Mouse (Mus musculus) large intestine, adult 2 months (tissue): Measurements from ENCODE around the gene Prr19. TPM values are rescaled to one million over a fixed set of nuclear protein-coding genes. Genes with fewer than 3 reads are reported as not detected.
"Not testable (repeated sequence)": the region's sequence is repeated elsewhere in the genome, so short reads cannot be mapped to it uniquely, and the experiment has no call there.

Source experiments
- DNase-seq: peaks from one replicate; pipeline ENCODE4 v3.0.0-alpha.2; 2012; ENCODE audit warnings: low read depth, low spot score
- WGBS: fragments of 180-500 bp; shearing (Covaris S2); methylation state at CpG from one replicate; pipeline ENCODE4 v1.1.7; 2018; 5-methylcytosine and 5-hydroxymethylcytosine counted together
- polyA plus RNA-seq: library from polyadenylated mRNA; depleted of rRNA; stranded (reverse); fragments of >200 nt; gene quantifications from 2 replicates; pipeline ENCODE4 v1.2.3, GENCODE M21; 2012; rRNA removed

Prr19 gene
- polyA plus RNA-seq, result not detected in 2 replicates

DNA sequence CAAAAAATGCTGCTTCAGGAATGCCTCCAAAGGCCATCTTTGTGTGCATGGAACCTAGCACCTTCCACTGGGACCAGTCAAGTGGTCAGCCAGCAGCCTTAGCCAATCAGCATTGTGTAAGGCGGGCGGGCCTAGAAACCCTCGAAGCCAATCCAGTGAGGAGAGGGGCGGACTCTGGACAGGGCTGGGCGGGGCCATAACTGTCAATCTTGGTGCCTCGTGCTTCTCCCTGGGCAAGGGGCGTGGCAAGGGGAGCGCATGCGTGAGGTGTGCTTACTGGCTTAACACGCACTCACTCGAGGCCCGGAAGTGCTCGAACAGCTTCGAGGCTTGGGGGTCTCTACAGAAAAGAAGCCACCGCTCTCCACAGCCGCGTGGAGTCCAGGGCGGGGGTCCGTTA is at the start of gene Prr19:
Gene Prr19, plus strand, starts transcription at position 349 of the 400 bp plus-strand sequence.
- 65% methylated on average over 19 of the region's 19 CpGs for WGBS

DNA sequence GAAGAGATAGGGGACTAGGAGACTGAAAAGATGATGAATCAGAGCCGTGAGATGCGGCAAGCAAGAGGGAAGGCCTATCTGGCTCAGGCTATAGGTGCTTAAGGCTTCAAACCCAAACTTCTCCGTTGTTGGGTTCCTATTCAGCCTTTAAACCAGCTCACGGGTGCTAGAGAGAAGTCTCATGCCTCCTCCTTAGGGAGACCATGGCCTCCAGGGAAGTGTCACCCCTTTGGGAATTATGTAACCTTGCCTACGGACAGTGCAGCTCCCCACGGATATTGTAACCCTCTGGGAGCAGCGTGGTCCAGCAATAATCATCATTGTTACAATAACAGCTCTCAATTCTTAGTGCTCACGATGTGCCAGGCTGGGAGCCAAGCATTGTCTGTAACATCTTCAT is 49.4 kb upstream of the Prr19 start:
- no peak for DNase-seq
- 49% methylated on average over 8 of the region's 8 CpGs for WGBS

More for the DNA sequence above, at the start of gene Prr19:
- no peak for DNase-seq

DNA sequence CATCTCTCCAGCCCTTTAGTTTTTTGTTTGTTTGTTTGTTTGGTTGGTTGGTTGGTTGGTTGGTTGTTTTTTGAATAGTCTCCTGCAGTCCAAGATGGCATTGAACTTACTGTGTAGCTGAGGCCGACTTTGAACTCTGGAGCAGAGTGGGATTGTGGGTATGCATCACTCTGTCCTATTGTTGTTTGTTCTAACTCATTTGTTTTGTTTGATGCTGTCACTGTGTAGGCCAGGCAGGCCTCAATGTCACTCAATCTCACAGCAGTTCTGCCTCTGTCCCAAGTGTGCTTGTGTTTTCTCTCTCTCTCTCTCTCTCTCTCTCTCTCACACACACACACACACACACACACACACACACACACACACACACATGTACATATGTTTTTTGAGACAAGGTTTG is 39.3 kb upstream of the Prr19 start:
- no peak for DNase-seq
- WGBS, result 70% methylated on average over 1 of the region's 1 CpGs

DNA sequence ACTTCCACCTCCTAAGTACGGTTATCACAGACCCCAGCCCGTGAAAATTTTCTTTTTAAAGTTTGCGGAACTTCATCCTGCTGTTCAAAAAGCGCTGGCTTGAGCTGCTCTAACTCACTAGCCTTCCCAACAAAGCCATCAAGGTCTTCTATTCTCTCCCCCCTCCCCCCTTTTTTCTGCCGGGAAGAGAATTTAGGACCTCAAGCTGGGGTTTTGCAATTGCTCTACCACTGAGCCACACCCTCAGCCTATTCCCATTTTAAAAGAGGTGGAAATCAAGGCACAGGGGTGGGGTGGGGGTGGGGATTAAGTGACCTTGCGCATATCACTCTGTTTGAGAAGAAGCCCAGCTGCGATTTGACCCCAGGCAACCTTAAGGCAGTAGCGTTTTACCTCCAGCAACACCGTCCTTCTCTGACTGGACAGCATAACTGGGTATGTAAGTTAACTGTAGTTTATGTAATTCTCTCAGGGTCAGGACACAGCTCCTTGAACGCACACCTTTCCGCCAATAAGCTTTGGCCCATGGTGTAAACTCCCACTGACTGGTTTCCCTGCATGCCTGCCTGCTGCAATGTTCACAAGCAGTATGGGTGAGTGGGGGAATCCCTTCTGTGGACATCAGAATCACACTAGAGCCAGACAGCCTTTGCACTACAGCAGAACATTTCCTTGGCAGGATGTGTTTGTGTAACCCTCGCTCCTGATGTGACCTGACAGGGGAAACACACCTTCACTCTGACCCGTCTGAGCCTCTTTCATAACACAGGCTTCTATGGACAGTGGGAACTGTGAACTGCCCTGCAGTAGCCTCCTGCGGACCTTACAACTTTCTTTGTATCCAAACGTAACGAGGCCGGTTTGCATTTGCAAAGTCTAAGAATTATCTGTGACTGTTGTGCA is 37.0 kb upstream of the Prr19 start:
- 60% methylated on average over 17 of the region's 17 CpGs for WGBS
- DNase-seq, result no peak

DNA sequence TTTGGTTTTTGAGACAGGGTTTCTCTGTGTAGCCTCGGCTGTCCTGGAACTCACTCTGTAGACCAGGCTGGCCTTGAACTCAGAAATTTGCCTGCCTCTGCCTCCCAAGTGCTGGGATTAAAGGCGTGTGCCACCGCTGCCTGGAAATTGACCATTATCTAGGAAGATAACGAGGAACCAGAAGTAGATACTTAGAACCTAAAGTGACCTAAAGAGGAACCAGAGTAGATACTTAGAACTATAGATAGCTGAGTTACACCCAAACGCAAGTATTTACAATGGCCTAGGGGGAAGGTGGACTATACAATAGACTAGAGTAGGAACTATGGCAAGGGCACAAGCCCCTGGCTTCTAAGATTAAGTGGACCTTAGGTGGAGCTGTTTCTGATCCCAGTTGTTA is 35.5 kb upstream of the Prr19 start:
- 82% methylated on average over 5 of the region's 5 CpGs for whole genome bisulfite sequencing

DNA sequence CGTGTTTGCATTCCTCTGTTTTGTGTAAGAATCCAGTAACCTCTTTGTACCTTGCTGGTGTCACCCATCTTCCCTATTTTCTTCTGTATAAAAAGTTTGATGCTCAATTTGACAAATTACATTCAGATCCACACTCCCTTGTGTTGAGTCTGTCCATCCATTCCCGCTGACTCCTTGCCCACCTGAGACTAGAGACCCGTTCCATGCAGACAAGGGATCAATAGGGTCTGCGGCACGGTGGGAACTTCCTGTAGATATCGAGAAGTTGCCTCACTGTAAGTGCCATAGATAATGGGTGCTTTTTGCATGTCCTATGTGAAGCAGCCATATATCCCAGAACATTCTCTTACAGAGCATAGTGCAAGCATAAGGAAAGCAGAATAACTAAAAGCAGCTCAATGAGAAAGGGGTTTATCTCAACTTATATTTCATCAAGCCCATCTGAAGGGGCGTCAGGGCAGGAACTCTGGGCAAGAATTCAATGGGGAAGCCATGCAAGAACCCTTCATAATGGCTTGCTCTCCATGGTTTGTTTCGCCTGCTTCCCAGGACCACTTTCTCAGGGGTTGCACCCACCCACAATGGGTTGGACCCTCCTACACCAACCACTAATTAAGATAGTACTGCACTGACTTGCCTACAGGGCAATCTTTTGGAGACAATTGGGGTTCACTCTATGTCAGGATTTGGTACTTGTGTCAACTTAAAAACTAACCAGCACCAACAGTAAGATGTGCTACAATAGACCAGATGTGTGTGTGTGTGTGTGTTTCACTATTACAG is 34.8 kb upstream of the Prr19 start:
- no peak for DNase-seq

More for the DNA sequence above, 35.5 kb upstream of the Prr19 start:
- not testable (repeated sequence) for DNase-seq

DNA sequence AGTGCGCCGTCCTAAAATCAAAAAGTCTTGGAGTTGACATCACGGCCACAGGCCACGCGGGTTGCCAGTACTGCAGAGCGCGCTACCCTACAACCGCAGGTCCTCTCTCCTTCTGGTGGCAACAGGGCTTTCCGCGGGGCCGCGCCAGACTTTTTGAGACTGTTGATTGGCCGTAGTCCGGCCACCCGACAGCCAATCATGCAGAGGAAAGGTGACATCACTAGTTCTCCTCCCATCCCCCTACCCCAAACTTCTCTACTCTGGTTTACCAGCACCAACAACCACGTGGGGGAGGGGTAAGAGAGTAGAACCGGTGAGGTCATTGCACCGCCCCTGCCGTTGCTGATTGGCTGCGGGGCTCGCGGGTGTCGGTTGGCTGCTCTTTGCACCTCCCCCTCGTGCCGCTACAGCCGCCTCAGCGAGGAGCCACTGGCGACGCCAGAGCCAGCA is 33.9 kb upstream of the Prr19 start, which contains the start of gene Cic:
Gene Cic, plus strand, starts transcription at position 404 of the 450 bp plus-strand sequence.
- peak; percentile 93 for DNase-seq
- under 1% methylated on average over 29 of the region's 29 CpGs for WGBS

More for the DNA sequence above, 34.8 kb upstream of the Prr19 start:
- 91% methylated on average over 8 of the region's 8 CpGs for WGBS

DNA sequence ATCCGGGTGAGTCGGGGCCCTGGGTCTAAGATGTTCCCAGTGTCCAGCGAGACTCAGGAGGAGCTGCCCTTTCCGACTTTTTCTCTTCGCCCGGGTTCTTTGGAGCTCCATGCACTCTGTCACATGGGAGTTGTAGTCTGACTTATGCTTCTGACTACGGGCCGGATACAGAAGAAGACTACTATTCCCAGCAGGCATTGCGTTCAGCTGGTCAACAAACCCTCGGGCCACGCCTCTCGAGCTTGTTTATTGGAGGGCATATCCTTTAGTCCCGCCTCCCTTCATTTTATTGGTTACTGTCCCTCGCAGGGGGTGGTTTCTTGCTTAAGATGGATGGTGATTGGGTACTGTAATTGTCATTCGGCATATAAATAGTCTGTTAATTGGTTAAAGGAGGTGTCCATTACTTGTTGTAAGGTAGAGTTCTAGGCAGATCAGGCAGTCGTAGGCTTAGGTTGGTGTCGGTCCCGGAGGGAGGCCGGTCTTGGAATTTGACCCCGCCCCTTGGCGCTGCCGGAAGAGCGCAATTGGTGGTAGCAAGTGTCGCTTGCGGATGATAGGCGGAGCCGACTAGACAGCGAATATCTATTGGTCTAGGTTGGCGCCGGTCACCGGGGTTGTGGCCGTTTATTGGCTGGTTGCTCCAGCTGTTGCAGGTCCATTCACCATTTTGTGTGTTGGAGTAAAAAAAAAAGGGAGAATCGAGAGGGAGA is 33.3 kb upstream of the Prr19 start:
- DNase-seq, result peak; percentile 100
- under 1% methylated on average over 33 of the region's 33 CpGs for WGBS

DNA sequence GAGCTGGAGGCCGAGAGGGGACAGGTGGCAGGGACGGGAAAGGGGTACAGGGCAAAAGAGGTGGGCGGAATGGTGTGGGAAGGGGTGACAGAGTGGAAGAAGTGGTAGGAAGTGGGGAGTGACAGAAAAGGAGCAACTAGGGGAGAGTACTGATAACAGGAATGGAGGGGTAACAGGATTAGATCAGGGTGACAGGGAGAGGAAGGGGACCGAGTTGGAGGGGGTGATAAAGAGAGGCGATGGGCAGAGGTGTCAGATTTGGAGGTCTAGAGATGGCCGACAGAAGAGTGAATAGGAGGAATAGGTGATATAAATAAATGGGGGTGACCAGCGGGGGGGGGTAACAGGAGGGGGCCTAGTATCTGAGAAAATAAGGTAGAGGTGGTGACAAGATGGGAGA is 32.6 kb upstream of the Prr19 start:
- no peak for DNase-seq
- WGBS, result 3% methylated on average over 7 of the region's 7 CpGs

DNA sequence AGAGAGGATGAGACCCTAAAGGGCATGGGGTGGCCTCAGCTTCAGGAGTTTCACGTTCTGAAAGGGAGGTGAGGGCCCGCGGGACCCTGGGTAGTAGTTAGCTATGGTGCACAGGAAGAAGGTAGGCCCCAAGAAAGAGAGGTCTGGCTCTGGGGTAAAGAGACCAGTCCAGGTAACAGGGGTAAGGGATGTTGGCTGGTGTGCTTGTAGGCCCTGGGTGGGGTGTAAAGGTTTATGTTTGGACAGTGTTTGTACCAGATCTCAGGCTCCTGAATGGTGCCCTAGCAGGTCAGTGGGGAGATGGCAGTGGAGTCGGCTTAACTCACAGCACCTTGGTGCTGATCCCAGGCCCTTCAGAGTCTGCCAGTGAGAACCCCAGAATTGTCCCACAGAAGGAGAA is 32.2 kb upstream of the Prr19 start:
- DNase-seq, result no peak
- 16% methylated on average over 4 of the region's 4 CpGs for WGBS

DNA sequence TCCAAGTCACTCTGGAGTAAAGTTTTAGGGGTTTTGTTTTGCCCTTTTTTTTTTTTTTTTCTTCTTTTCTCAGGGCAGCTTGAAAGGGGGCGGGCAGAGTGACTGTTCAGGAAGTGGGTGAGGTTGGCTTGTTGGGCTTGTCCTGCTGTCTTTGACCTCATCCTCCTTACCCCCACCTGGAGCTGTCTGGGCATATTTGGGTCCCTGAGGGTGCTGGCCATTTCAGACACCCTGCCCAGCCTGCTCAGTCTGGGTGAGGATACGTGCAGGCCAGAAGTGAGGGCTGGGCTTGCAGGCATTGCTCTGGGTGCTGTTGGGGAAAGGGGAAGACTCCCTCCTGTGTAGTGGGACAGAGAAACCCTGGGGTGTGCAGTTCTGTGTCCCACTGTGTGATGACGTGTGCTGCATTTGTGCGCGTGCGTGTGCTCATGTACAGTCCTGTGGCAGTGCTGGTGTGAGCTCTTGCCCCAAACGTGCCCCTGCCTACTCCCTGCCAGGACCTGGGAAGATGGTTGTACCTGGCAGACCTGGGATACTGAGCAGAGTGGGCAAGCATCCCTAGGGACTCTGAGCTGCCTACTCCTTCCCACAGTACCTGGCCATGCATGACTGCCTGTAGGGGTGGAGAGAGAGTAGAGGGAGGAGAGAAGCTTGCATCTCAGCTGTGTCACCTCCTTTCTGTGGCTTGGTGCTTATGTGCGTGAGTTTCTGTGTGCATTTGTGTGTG is 31.5 kb upstream of the Prr19 start:
- WGBS, result 59% methylated on average over 8 of the region's 8 CpGs
- no peak for DNase-seq

DNA sequence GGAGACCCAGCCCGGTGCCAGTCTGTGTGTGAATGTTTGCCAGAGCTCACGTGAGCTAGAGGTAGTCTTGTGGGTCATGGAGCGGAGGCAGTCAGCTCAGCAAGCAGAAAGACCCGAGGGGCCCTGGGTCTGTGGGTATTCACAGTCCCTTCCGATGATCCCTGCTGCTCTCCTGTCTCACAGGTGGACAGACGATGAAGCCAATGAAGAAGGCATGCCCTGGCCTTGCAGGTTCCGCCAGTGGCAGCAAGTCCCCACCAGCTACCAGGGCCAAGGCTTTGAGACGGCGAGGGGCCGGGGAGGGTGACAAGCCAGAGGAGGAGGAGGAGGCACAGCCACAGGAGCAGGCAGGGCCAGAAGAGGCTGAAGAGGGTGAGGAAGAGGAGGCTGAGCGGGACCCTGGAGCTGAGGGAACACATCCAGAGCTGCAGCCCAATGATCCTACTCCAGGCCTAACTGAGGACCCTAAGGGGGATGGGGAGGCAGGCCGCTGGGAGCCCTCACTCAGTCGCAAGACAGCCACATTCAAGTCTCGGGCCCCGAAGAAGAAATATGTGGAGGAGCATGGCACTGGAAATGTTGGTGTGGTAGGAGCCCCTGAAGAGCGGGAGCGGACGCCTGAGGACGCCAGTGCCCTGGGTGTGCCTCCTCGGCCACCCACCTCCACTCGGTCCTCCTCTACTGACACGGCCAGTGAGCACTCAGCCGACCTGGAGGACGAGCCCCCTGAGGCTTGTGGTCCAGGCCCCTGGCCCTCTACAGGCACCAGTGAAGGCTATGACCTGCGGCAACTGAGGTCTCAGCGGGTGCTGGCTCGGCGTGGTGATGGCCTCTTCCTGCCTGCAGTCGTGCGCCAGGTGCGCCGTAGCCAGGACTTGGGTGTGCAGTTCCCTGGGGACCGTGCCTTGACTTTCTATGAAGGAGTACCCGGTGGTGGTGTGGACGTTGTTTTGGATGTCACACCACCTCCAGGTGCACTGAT is 30.3 kb upstream of the Prr19 start:
- WGBS, result 90% methylated on average over 35 of the region's 35 CpGs
- no peak for DNase-seq

DNA sequence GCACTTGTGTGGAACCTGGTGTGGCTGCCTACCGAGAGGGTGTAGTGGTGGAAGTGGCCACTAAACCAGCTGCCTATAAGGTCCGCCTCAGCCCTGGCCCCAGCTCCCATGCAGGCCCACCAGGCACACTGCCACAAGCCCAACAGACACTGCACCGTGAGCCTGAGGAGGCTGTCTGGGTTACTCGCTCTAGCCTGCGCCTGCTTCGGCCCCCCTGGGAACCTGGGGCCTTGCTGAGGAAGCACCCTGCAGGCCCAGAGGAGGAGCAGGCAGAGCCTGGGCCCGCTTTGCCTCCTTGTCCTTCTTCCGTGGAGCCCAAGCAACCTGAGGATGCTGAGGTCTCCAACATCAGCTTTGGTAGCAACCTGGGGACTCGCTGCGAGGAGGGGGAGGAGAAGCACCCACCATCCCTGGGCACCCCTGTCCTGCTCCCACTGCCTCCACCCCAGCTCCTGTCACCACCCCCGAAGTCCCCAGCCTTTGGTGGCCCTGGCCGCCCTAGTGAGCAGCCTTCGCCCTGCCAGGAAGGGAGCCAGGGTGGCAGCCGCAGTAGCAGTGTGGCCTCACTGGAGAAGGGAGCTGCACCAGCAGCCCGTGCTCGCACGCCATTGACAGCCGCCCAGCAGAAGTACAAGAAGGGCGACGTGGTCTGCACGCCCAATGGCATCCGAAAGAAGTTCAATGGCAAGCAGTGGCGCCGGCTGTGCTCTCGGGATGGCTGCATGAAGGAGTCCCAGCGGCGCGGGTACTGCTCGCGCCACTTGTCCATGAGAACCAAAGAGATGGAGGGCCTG is 29.4 kb upstream of the Prr19 start:
- no peak for DNase-seq
- 93% methylated on average over 30 of the region's 30 CpGs for WGBS

DNA sequence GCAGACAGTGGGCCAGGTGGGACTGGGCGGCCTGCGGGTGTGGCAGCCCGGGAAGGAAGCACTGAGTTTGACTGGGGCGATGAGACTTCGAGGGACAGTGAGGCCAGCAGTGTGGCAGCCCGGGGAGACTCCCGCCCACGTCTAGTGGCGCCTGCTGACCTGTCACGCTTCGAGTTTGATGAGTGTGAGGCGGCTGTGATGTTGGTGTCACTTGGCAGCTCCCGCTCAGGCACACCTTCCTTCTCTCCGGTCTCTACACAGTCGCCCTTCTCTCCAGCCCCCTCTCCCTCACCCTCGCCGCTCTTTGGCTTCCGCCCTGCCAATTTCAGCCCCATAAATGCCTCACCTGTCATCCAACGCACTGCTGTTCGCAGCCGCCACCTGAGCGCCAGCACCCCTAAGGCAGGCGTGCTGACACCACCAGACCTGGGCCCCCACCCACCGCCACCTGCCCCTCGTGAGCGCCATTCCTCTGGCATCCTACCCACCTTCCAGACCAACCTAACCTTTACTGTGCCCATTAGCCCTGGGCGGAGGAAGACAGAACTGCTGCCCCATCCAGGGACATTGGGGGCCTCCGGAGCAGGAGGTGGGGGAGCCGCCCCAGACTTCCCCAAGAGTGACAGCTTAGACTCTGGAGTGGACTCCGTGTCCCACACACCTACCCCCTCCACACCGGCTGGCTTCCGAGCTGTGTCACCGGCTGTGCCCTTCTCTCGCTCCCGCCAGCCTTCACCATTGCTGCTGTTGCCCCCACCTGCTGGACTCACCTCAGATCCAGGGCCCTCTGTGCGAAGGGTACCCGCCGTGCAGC is 28.6 kb upstream of the Prr19 start:
- DNase-seq, result no peak
- WGBS, result 89% methylated on average over 38 of the region's 38 CpGs

DNA sequence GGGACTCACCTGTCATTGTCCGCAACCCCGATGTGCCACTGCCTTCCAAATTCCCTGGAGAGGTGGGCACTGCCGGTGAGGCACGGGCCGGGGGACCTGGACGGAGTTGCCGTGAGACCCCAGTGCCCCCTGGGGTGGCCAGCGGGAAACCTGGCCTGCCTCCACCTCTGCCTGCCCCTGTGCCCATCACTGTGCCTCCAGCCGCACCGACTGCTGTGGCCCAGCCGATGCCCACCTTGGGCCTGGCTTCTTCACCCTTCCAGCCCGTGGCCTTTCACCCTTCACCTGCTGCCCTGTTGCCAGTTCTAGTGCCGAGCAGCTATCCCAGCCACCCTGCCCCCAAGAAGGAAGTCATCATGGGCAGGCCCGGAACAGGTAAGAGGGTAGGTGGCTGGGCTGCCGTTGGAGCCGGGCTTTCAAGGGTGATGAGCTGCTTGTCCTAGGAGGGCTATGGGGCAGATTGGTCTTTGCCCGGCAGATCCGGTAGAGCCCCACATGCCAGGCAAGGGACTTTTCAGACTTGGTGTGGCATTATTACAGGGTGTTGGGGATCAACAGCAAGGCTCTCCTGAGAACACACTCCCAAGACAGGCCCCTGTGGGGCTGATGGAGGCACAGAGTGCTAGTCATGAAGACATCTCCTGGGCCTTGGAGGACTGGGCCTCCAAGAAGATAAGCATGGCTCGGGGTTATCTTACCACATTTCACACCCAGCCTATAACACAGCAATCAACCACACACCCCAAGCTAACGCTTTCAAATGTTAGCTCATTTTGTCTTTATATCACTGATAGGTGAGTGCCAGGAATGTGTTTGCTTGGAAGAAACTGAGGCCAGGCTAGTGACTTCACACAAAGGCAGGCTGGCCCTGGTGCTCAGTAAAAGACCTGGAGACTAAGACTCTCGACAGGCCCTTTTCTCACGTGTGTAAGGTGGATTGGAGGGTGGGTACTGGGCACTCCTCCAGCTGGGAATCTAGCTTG is 27.7 kb upstream of the Prr19 start:
- DNase-seq, result no peak
- WGBS, result 83% methylated on average over 22 of the region's 22 CpGs
